Mouse (Mus musculus) kidney, embryonic 15.5 days (tissue): ENCODE measurements around the gene Cox8c. TPM values are rescaled to one million over a fixed set of nuclear protein-coding genes. Genes with fewer than 3 reads are reported as not detected.
A peak's percentile ranks its signal among the peaks of the same experiment; 100 is the strongest.

Experiments
- ATAC-seq: fragments of 200-750 bp; cut with Nextera tagmentation; replicated peaks from 2 replicates; pipeline ENCODE4 v1.8.0; 2017; ENCODE audit warnings: moderate TSS enrichment; ENCODE audit not compliant: low FRiP score
- H3K27ac ChIP-seq: fragments of 300-500 bp; sonication (generic); 2 replicates; pipeline ENCODE4 v1.5.1; 2015; ENCODE audit warnings: mild to moderate bottlenecking, inconsistent platforms
- H3K27me3 ChIP-seq: fragments of 300-500 bp; sonication (generic); 2 replicates; pipeline ENCODE4 v1.6.1; 2015; ENCODE audit warnings: inconsistent platforms
- H3K36me3 ChIP-seq: fragments of 300-500 bp; sonication (generic); 2 replicates; pipeline ENCODE4 v1.6.1; 2015; ENCODE audit warnings: inconsistent platforms
- H3K4me1 ChIP-seq: fragments of 300-500 bp; sonication (generic); 2 replicates; pipeline ENCODE4 v1.6.1; 2015; ENCODE audit warnings: inconsistent platforms
- H3K4me2 ChIP-seq: fragments of 300-500 bp; sonication (generic); 2 replicates; pipeline ENCODE4 v1.6.1; 2015; ENCODE audit warnings: moderate library complexity, mild to moderate bottlenecking, inconsistent platforms
- H3K4me3 ChIP-seq: fragments of 300-500 bp; sonication (generic); replicated peaks from 2 replicates; pipeline ENCODE4 v1.5.1; 2015; ENCODE audit warnings: mild to moderate bottlenecking, inconsistent platforms
- H3K9ac ChIP-seq: fragments of 300-500 bp; sonication (generic); 2 replicates; pipeline ENCODE4 v1.6.1; 2015; ENCODE audit warnings: mild to moderate bottlenecking, inconsistent platforms
- H3K9me3 ChIP-seq: fragments of 300-500 bp; sonication (generic); replicated peaks from 2 replicates; pipeline ENCODE4 v1.6.1; 2016; ENCODE audit warnings: inconsistent platforms
- WGBS: fragments of 180-500 bp; shearing (Covaris S2); methylation state at CpG from one replicate; pipeline ENCODE4 v1.1.7; 2015; ENCODE audit warnings: mixed read lengths; 5-methylcytosine and 5-hydroxymethylcytosine counted together
- polyA plus RNA-seq: library from polyadenylated mRNA; unstranded; fragments of >200 nt; fragmentation: Nextera tagmentation; extraction: Ambion mirVana; gene quantifications from 2 replicates; pipeline ENCODE4 v1.2.1, GENCODE M21; 2015

Gene Cox8c
- not detected in 2 replicates for polyA plus RNA-seq

DNA sequence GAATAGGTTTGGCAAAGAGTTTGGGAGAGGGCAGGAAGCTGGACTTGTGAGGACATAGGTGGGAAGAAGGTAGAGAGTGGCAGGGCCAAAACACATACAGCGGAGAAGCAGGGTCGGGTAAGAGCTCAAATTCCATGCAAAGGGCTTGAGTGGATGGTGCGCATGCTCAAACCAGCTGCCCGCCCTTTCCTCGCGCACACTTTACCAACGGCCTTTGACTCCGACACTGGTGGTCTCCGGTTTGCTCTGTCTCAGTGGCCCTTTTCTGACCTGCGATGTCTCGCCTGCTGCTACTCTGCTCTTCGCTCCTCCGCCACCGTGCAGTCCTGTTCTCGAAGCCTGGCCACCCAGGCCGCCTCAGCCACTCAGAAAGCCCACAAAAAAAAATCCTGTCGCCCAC is at the start of gene Cox8c:
TSS of gene Cox8c (plus strand) at position 226 of the 400 bp plus-strand sequence.
- H3K4me2 ChIP-seq, result no peak within 1 kb of the TSS
- WGBS, result 94% methylated on average over 17 of the region's 17 CpGs
- no peak for ATAC-seq
- no peak within 1 kb of the TSS for H3K4me3 ChIP-seq
- no peaks in the 10 kb centered on the region for H3K27me3 ChIP-seq
- H3K4me1 ChIP-seq, result no peaks in the 10 kb centered on the region
- no peak within 1 kb of the TSS for H3K9ac ChIP-seq
- H3K36me3 ChIP-seq, result no peaks in the 10 kb centered on the region
- no peak within 1 kb of the TSS for H3K27ac ChIP-seq
- no peaks in the 10 kb centered on the region for H3K9me3 ChIP-seq

DNA sequence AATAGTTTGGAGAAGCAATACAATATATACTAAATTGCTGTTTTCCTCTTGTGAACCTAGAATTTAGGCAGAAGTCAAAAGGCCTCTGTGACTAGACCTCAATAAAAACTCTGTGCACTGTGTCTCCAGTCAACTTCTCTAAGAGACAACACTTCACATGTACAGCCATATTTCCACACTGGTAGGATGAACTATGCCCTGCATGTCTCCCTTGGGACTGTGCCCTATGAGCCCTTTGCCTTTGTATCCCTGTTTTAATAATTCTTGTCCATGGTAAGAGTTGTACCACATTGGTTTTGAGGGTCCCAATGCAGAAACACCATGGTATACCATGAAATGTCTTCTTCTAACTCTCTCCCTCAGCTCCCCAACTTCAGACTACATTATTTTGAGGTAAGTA is 38.3 kb upstream of the Cox8c start:
- no peaks in the 10 kb centered on the region for H3K4me1 ChIP-seq
- no peaks in the 10 kb centered on the region for H3K27me3 ChIP-seq
- no peak overlapping the region for H3K4me2 ChIP-seq
- H3K27ac ChIP-seq, result no peak overlapping the region
- H3K4me3 ChIP-seq, result no peak overlapping the region
- no peaks in the 10 kb centered on the region for H3K9me3 ChIP-seq
- ATAC-seq, result no peak
- peaks cover 4% of the 10 kb centered on the region for H3K36me3 ChIP-seq
- H3K9ac ChIP-seq, result no peak overlapping the region

DNA sequence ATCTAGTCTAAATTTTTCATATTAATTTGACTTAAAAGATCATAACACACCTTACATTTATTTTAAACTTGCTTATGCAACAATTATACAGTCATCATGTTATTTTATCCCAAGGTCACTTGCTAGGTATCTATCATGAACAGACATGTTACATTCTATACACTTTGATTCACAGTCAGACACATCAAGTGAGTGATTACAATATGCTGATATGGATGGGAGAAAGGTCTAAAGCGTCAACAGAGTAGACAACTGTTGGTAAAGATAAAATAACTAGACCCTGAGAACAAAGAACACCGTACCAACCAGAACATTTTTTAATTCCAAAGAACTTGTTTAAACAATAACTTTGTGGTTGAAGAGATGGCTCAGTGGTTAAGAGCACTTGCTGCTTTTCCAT is 29.3 kb upstream of the Cox8c start:
- no peak overlapping the region for H3K4me3 ChIP-seq
- no peak overlapping the region for H3K4me2 ChIP-seq
- H3K9ac ChIP-seq, result no peak overlapping the region
- no peaks in the 10 kb centered on the region for H3K9me3 ChIP-seq
- WGBS, result 93% methylated on average over 2 of the region's 2 CpGs
- H3K27ac ChIP-seq, result no peak overlapping the region
- peaks cover 4% of the 10 kb centered on the region; the same call in 1 of the 2 replicates for H3K36me3 ChIP-seq
- H3K27me3 ChIP-seq, result no peaks in the 10 kb centered on the region
- no peaks in the 10 kb centered on the region for H3K4me1 ChIP-seq
- ATAC-seq, result no peak

DNA sequence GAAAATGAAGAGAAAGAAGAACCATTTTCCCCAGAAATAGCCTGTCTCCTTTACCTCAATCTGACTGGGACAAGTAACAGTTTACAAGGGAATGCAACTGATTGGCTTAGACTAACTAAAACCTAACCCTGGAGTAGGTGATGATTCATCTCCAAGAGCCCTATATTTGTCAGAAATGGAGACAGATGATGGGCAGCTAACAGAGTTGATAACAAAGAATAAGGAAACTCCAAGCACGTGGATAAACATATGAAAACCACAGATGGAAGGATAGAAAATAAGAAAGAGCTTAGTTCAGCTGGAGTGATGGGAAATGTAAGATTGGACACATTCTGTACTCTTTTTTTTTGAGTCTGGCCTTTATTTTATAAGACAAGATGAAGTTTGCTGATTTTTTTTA is 28.6 kb upstream of the Cox8c start:
- Histone ChIP-seq H3K9ac (no peak overlapping the region), H3K36me3 (peaks cover 4% of the 10 kb centered on the region; the same call in 1 of the 2 replicates), H3K27ac (no peak overlapping the region), H3K4me1 (peaks cover 2% of the 10 kb centered on the region), H3K4me2 (no peak overlapping the region), H3K27me3 (no peaks in the 10 kb centered on the region), H3K9me3 (no peaks in the 10 kb centered on the region), H3K4me3 (no peak overlapping the region)
- WGBS, result 90% methylated on average over 1 of the region's 1 CpGs
- no peak for ATAC-seq

DNA sequence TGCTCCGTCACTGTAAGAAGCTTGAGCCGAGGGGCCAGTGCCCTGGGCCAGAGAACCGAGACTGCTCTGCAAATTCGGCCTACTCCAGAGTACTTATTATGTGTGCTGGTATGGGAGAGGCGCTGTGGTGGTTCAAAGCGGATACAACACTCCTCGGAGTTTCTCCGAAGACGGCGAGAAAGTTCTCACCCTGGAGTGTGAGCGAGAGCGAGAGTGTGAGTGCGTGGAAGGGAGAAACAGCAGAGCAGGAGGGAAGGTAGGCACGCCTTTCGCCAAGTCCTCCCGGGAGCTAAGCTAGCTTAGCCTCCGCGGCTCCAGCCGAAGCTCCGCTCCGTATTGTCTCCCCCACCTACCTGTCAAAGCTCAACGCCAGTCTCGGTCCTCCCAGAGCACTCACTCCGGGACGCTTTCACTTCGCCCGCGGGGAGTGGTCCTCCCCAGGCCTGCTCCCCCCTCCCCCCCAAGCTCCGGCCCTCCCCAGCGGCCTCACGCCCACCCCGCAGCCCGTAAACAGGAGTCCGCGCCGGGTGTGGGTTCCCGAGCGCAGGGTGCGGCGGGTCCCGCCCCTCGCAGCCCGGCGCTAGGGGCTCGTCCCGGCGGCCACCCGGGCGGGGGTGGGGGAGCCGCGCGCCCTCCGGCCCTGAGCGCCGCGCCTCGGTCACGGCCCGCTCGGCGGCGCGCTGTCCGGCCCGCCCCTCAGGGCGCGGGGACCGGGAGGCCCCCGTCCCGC is 21.6 kb upstream of the Cox8c start:
- peak; percentile 88 for ATAC-seq

DNA sequence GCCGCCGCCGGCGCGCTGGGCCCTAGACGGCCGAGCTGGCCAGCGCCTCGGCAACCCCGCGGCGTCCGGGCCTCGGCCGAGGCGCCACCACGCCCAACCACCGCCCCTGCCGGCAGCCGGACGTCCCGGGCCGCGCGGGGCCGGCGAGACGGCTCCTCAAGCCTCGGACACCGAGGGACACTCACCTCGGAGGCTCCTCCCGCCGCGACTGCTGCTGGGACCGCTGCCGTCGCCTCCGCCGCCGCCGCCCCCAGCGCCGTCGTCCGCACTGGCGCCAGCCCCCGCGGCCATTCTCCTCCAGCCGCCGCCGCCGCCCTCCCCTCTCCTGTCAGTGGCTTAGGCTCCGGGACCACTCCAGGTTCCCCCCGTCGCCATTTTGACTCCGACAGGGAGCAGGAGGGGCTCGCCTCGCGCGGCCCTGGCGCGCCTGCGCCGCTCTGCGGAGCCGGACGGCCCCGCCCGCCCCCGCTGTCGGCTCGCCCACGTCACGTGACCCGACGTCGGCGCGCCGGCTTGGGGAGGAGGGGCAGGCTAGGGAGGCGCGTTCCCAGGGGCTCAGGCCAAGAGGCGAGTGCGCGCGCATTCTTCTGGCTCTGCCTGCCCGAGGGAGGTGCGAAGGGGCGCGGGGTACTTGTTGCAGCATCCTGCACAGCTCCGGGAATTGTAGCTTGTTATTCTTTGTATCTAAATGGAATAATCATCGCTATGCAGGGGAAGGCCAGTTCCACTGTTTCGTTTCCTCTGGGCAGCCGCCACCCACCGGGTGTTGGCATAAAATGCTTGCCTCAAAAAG is 20.9 kb upstream of the Cox8c start, which contains the start of gene Btbd7:
TSS of gene Btbd7 (minus strand) at position 441 of the 793 bp plus-strand sequence.
- H3K36me3 ChIP-seq, result no peaks in the 10 kb centered on the region
- H3K9me3 ChIP-seq, result no peaks in the 10 kb centered on the region
- under 1% methylated on average over 94 of the region's 95 CpGs for WGBS
- peak within 1 kb of the TSS; percentile 78 for H3K4me2 ChIP-seq
- peak within 1 kb of the TSS; percentile 98 for H3K27ac ChIP-seq
- peak within 1 kb of the TSS; percentile 98 for H3K9ac ChIP-seq
- H3K4me3 ChIP-seq, result peak within 1 kb of the TSS; percentile 96
- H3K27me3 ChIP-seq, result no peaks in the 10 kb centered on the region
- peak; percentile 97 for ATAC-seq
- peaks cover 22% of the 10 kb centered on the region for H3K4me1 ChIP-seq

More for the DNA sequence above, 21.6 kb upstream of the Cox8c start:
- Histone ChIP-seq H3K27ac (peak overlapping the region; percentile 98), H3K4me1 (peaks cover 22% of the 10 kb centered on the region), H3K4me2 (peak overlapping the region; percentile 78), H3K36me3 (no peaks in the 10 kb centered on the region), H3K4me3 (peak overlapping the region; percentile 96), H3K9me3 (no peaks in the 10 kb centered on the region), H3K27me3 (no peaks in the 10 kb centered on the region), H3K9ac (peak overlapping the region; percentile 98)
- WGBS, result under 1% methylated on average over 65 of the region's 70 CpGs

DNA sequence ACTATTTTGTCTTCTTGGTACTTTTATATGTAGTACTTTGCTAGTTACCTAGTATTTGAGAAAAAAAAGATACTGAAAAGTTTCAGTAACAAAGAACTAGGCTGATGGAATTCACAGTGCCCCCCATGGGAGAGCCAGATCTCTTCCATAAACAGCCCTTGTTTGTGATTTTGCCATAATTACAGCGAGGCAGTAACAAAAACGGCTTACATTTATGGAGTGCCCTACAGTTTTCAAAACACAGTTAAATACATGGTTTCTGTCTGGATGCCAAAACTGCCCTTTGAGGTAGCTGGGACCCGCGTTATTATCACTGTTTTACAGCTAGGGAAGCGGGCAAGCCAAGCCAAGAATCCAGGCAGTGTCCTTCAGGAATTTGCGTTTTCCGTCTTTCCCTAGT is 20.2 kb upstream of the Cox8c start:
- Histone ChIP-seq H3K9ac (peak overlapping the region; percentile 54), H3K4me1 (peaks cover 22% of the 10 kb centered on the region), H3K36me3 (no peaks in the 10 kb centered on the region), H3K9me3 (no peaks in the 10 kb centered on the region), H3K27ac (peak overlapping the region; percentile 98), H3K27me3 (no peaks in the 10 kb centered on the region), H3K4me2 (peak overlapping the region; percentile 78), H3K4me3 (peak overlapping the region; percentile 96)
- ATAC-seq, result no peak
- 32% methylated on average over 7 of the region's 7 CpGs for WGBS

DNA sequence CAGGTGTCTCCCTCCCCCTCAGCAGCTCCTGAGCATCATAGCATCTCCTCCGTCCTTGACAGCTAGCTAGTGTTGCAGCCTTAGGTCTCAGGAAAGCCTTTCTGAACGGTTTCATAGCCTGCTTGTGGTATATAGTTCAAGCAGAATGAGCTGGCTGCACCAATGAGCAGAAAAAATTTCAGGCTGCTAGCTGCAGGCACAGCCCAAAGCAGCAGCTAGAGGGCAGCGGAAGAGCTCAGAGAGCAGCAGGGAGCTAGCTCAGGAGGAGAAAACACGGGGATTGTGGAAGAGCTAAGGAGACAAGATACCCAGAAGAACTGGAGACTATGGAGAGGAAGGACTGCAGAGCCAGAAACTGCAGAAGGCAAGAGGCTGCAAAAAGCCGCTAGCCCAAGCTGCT is 13.4 kb upstream of the Cox8c start:
- Histone ChIP-seq H3K4me1 (no peaks in the 10 kb centered on the region), H3K36me3 (no peaks in the 10 kb centered on the region), H3K27me3 (no peaks in the 10 kb centered on the region), H3K9me3 (no peaks in the 10 kb centered on the region), H3K4me3 (no peak overlapping the region), H3K27ac (no peak overlapping the region), H3K4me2 (no peak overlapping the region), H3K9ac (no peak overlapping the region)
- ATAC-seq, result no peak
- 19% methylated on average over 5 of the region's 5 CpGs for WGBS

DNA sequence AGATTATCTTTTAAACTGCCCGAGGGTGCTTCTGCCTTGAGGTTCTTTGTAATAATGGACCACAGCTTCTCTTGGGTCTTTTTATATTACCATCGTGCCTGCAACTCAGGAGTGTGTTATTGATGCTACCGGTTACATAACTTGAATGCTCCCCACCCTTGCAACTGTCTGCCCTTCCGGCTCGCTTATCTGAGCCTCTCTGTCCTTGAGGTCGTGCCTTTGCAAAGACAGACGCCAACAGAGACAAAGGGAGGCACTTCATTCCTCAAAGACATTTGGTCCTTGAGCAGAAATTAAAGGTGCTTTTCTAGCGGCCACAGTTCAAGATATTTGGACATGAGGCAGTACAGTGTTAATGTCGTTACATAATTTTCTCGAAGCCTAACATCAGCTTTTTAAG is 11.8 kb upstream of the Cox8c start:
- no peak overlapping the region for H3K27ac ChIP-seq
- H3K4me1 ChIP-seq, result no peaks in the 10 kb centered on the region
- no peak overlapping the region for H3K9ac ChIP-seq
- H3K4me2 ChIP-seq, result no peak overlapping the region
- H3K9me3 ChIP-seq, result no peaks in the 10 kb centered on the region
- no peaks in the 10 kb centered on the region for H3K27me3 ChIP-seq
- 63% methylated on average over 10 of the region's 10 CpGs for WGBS
- H3K4me3 ChIP-seq, result no peak overlapping the region
- no peak for ATAC-seq
- no peaks in the 10 kb centered on the region for H3K36me3 ChIP-seq

DNA sequence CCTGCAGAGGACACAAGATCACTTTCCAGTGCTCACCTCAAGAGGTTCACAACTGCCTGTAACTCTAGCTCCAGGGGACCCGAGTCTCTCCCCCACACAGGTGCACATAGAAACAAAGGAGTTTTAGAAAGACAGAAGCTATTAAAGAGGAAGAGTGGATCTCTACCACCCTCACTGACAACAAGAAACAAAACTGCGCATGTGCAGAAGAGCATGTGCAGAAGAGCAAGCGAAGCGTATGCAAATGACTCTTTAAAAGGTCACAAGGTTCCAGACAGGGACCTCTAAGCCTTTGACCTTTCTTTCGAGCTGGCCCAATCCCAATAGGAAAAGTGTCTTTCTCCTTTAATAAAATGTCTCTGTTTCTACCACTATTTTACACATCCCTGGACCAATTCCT is 10.5 kb upstream of the Cox8c start:
- Histone ChIP-seq H3K9ac (no peak overlapping the region), H3K4me1 (no peaks in the 10 kb centered on the region), H3K4me3 (no peak overlapping the region), H3K27ac (no peak overlapping the region), H3K36me3 (no peaks in the 10 kb centered on the region), H3K9me3 (no peaks in the 10 kb centered on the region), H3K4me2 (no peak overlapping the region), H3K27me3 (no peaks in the 10 kb centered on the region)
- WGBS, result 58% methylated on average over 5 of the region's 5 CpGs
- no peak for ATAC-seq

DNA sequence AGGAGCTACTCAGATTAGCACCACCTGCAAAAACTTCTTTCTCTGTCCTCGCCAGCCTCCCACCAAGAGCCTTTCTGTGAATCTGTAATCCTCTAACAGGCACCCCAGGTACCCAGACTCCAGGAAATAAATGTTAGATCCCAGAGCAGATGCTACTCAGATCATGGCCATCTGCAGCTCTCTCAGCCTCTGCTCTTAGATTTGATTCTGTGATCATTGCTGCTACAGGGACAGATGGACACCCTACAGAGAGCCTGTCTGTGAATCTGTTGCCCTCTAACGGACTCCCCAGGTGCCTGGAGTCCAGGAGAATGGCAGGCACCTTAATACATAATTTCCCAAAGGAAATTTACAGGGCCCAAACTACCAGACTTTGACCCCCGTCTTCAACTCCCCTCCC is 9.1 kb downstream of the Cox8c start:
- H3K4me1 ChIP-seq, result no peaks in the 10 kb centered on the region
- H3K27me3 ChIP-seq, result no peaks in the 10 kb centered on the region
- no peak overlapping the region for H3K4me2 ChIP-seq
- H3K36me3 ChIP-seq, result no peaks in the 10 kb centered on the region
- WGBS, result 67% methylated on average over 3 of the region's 3 CpGs
- no peak overlapping the region for H3K27ac ChIP-seq
- no peak overlapping the region for H3K9ac ChIP-seq
- ATAC-seq, result no peak
- H3K9me3 ChIP-seq, result no peaks in the 10 kb centered on the region
- H3K4me3 ChIP-seq, result no peak overlapping the region

DNA sequence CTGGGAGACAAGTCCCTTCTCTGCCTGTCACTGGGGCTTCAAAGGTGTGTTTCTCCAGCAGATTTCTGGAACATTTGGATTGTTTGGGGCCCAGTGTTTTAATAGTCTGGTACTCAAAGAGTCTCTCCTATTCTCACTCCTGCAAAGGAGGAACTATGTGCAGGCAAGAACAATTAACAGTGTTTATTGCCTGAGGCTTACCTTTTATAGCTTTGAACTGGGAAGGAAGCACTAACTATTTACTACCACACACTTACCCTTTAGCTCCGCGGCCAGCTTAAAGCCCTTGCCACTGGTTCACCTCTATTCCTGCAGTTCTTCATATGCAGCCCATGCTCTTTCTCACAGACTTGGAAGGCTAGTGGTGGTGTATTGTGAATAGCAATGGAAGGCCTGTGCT is 17.0 kb downstream of the Cox8c start:
- Histone ChIP-seq H3K9ac (no peak overlapping the region), H3K4me1 (no peaks in the 10 kb centered on the region), H3K9me3 (no peaks in the 10 kb centered on the region), H3K4me2 (no peak overlapping the region), H3K27me3 (no peaks in the 10 kb centered on the region), H3K4me3 (no peak overlapping the region), H3K36me3 (no peaks in the 10 kb centered on the region), H3K27ac (no peak overlapping the region)
- ATAC-seq, result no peak
- 9% methylated on average over 2 of the region's 2 CpGs for WGBS
